Mouse (Mus musculus) induced T-regulatory cell, adult 2 months (primary cell): Measurements from ENCODE around the gene Cmtm4.
"Not testable (repeated sequence)": the region's sequence is repeated elsewhere in the genome, so short reads cannot be mapped to it uniquely, and the experiment has no call there.

ENCODE experiments used
- DNase-seq: peaks from one replicate; pipeline ENCODE4 v3.0.0-alpha.2; 2012; ENCODE audit warnings: low read depth

Cmtm4 gene

DNA sequence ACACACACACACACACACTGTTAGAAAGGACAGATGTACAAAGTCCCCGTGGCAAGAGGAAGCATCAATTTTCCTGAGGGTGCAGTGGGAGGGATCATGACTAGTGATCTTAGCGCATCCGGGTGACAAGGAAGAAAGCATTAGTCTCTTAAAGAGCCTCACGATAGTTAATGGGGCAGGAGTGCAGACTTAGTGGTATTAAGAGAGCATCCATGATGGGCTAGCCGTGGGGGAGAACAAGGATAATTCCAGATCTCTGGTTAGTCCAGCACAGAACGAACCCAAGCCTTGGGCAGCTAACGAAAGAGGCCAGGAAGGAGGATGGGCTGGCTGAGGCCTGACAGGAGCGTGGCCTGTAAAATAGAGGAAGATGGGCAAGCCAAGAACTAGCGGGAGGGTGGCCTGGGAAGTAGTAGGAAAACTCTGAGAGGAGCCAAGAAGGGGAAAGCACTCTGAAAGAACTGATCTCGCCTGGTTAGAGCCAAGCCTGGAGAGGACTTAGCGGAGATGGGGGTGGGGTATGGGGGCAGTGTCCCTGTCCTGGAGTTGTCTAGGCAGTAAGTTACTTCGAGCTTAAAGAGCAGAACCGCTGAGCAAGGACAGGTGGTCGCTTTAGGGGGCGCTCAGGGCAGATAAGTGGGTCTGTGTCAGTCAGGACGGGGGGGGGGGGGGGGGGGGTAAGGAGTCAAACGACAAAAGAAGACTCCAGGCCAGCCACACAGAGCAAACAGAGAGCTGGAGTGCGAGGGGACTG is 56.2 kb downstream of the Cmtm4 start, which contains the start of gene Cmtm3:
Gene Cmtm3, plus strand, starts transcription at position 182 of the 754 bp plus-strand sequence.
- DNase-seq, result peak; percentile 23

DNA sequence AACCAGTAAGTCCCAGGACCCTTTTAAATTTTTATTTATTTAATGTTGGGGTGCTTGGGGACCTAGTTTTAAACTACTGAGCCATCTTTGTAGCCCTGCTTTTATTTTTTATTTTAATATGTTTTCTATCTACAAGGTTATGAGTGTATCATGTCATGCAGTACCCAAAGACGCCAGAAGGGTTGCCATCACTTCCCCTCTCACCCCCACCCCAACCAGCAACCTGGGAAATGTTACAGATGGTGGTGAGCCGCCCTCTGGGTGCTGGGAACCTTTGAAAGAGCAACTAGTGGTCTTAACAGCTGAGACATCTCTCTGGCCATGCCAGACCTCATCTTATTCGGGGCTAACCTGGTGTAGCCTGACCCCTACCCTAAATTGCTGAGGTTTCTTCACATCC is 57.7 kb downstream of the Cmtm4 start:
- DNase-seq, result peak; percentile 63

DNA sequence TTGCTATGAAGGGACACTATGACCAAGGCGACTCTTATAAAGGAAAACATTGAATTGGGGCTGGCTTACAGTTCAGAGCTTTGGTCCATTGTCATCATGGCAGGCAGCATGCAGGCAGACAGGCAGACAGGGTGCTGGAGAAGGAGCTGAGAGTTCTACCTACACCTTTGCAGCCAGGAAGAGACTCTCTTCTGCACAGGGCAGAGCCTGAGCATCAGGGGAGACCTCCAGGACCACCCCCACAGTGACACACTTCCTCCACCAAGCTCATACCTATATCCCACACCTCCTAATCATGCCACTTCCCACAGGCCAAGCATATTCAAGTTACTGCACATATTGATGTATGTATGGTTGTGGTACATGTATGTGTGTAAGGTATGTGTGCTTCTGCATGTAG is 58.8 kb downstream of the Cmtm4 start:
- DNase-seq, result no peak

DNA sequence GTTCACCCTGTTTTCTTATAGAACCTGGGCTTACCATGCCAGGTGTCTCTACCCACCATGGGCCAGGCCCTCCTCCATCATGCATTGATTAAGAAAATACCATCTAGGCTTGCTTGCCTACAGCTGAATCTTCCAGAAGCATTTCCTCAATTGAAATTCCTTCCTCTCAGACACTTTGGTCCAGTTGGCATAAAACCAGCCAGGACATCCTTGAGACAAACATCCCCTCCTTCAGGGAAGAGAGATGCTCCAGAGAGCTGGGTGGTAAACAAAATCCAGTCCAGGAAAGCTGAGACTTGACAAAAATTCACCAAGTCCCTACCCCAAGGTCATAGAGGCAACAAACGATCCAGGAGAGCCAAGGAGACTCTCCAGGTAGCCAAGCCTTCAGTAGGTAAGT is 61.4 kb downstream of the Cmtm4 start:
- DNase-seq, result no peak

DNA sequence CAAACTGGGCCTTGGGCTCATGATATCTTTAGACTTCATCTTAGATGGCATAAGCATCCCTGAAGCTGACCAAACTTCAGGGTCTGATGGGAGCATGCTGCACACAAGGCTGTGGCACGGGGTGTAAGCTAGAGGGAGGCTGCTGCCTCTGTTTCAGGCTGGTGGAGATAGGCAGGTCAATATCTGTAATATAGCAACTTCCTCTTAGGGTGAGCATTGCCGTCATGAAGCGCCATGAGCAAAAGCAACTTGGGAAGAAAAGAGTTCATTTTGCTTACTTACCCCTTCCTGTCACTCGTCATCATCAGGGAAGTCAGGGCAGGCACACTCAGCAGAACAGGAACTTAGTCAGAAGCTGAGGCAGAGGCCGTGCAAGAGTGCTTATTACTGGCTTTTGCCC is 61.8 kb downstream of the Cmtm4 start:
- no peak for DNase-seq

DNA sequence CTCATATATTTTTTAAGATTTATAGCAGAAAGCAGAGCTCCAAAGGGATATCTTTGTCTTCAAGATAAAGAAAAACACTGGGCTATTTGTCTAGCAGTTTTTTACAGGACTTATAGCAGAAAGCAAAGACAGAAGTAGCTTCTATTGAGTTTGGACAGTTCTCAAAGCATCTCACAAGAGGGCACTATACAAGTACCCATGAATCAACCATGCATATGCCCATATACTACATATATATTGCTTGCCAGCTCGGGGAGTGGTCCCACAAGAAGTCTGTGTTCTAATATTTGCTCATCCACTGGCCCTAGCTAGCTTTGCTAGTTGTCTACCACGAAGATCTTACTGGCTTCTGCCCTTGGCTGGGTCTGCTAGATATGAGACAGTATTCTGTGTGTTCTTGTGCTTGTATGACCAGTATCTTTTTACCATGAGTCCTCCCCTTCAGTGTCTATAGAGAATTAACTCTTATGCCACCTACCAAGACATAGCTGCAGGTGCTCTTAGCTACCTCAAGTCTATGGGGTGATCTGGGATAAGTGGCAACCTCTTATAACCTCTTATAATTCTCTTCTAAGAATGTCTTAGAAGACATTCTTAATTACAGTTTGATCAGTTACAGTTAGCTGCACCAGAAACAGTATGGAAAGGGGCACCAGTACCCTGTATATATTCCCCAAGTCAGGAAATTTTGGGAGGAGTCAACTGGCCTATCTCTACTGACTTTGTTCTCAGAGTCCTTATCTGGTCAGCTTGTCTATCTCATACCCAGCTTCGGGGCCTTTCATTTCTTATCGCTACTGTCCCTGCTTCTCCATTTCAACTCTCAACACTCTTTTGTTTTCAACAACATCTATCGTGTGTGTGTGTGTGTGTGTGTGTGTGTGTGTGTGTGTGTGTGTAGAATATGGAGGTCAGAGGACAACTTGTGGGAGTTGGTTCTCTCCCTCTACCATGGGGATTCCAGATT is 62.7 kb downstream of the Cmtm4 start:
- no peak for DNase-seq

DNA sequence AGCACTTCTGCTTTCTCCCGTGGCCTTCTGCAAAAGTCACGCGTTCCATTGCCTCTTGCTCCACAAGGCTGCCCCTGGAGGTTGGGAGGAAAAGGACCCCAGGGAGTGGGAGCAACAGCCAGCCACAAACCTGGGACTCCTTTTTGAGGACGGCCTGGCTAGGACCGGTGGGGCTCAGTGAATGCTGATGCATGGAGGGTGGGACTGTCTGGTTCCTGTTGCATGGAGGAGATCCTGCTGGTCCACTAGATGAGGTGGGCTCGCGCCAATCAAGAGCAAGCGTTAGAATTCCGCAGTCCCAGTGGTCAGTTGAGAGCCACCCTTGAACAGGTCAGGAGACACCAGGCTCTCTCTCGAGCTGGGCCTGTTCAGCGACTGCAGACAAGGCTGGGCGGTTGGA is 73.7 kb downstream of the Cmtm4 start, which contains the start of gene Cmtm2b:
Gene Cmtm2b, plus strand, starts transcription at position 301 of the 400 bp plus-strand sequence.
- DNase-seq, result not testable (repeated sequence)

DNA sequence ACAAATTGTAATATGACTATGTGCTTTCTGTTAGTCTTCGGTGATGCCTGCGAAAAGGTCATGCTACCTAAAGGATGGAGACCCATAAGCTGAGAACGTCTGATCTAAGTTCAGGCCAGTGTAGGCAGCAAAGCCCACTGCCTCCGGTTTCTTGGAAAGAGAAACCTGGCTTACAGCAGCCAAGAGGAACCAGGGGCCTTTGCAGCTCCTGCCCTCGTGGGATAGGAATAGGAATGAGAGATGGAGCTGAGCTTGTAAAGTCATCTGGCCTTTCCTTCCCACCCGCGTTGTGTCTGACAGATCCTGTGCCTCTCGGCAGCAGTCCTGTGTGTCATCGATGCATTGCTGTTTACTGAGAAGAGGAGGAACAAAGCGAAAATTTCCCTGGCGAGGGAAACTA is 74.3 kb downstream of the Cmtm4 start, which contains the start of gene Gm11020:
Gene Gm11020, plus strand, starts transcription at position 301 of the 400 bp plus-strand sequence.
- DNase-seq, result not testable (repeated sequence)

DNA sequence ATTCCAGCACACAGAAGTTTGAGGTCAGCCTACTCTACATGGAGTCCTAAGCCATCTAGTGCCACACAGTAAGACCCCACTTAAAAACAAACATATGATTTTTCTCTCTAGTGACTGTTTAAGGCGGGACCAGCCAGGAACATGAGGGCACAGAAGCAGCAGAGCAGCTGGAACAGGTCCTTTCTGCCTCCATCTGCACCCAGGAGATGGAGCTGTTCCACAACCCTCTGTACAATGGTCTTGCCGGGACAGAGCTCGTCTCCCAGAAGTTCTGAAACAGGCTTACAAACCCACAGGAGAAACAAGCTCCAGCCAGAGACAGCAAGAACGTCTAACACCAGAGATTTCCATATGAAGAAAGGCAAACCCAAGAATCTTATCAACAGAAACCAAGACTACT is 82.3 kb downstream of the Cmtm4 start:
- DNase-seq, result no peak

DNA sequence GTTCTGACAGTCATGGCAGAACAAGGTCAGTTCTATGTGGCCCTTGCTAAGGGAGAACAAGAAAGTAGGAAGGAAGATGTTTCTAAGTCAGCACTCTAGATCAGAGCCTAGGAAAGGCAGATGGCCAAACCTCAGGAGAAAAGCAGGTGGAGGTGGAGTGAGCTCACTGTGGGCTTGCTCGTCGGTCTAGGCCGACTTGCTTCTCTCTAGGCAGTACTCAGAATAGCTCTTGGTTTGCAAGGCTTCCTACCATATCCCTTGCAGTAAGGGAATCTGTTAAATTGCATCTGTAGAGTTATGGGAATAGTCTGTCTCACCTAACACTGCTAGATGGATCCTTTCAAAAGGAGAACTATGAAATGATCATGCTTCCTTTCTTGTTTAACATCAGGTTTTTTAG is 83.6 kb downstream of the Cmtm4 start:
- not testable (repeated sequence) for DNase-seq

DNA sequence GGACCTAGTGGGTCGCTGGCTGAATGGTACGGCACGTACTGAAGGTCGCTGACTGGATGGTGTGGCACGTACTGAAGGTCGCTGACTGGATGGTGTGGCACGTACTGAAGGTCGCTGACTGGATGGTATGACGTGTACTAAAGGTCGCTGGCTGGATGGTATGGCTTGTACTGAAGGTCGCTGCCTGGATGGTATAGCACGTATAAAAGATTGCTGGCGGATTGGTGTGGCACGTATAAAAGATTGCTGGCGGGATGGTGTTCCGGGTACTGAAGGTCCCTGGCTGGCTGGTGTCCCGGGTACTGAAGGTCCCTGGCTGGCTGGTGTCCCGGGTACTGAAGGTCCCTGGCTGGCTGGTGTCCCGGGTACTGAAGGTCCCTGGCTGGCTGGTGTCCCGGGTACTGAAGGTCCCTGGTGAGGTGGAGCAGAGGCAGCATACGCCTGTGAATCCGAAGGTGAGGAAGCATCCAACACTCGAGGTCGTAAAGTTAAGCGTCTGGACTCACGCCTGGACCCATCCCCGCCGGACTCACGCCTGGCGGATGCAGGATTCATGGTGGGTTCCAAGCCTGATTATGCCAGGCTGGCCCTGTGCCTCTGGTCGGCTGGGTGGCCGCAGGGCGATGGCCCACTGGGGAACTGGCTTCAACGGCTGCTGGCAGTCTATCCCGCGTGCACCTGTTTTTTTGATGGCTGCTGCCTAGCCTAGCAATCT is 86.0 kb downstream of the Cmtm4 start, which contains the start of the genes Gm45711 and Cmtm1:
Gene Gm45711, minus strand, starts transcription at position 641 of the 715 bp plus-strand sequence.
Gene Cmtm1, minus strand, starts transcription at position 705 of the 715 bp plus-strand sequence.
- not testable (repeated sequence) for DNase-seq

DNA sequence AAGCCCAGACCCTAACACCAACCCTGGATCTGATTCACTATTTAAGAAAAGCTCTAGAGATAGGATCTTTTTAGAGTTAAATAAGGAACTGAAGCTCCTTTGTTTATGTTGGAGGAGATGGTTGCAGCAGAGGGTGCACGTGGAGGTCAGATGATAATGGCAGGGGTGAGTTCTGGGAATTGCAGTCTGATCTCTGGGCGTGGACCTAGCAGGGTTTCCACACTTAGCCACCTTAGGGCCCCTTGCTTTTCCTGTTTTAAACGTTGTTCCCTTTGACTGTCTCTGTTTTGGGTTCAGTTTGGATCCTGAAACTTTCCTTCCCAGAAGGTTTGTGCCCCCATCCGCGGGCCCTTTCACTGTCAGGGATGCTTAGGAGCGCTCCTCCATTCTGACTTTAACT is 87.3 kb downstream of the Cmtm4 start:
- not testable (repeated sequence) for DNase-seq

DNA sequence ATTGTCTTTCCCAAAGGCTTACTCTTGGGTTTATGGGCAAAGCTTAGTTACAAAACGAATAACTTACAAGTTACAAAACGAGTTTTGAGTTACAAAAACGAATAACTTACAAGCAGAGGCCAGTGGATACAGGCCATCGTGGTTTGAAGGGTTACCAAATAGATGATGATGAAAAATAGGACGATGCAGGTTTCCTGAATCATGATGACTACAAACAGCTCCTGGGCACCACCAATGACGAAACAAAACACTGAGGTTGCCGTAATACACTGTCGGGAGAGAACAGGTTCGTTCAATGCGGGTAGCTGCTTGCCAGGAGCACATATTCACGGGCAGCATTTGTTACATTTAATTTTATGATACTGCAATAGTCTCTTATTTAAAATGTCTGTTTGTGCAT is 90.6 kb downstream of the Cmtm4 start:
- DNase-seq, result no peak

DNA sequence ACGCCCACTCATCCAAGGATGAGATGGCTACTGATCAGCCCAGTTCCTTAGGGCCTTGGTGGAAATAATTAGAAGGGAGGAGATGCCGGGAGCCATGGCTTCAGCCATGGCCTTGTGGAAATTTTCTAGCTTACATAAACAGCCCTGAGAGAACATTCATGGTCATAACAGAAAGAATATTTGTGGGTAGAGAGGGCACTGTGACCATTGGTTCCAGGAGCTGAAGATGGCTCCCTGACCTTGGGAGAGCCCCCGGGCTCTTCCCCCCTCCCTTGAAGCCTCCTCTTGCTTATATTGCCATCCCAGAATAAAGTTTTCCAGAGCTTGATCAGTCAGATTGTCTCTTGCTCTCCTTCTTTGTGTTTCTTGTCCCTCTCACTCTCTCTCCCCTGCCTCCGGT is 93.1 kb downstream of the Cmtm4 start:
- DNase-seq, result not testable (repeated sequence)

DNA sequence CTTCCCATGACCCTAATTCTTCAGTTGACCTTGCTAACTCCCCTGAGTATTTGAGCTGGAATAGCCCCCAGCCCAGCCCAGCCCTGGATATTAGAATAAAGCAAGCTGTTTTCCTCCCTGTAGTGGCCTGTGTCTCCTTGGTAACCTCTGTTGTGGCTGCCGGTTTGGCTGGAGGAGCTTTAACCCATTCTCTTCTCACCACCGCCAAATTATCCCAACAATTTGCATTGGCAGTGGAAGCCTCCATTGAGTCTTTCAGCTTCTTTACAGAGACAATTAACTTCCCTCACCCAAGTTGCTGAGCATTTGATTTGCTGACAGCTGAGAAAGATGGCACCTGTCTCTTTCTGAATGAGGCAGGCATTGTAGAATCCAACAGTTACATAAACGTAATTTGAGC is 94.0 kb downstream of the Cmtm4 start:
- DNase-seq, result not testable (repeated sequence)
